Mouse (Mus musculus) c-Kit-positive CD71-negative TER-119-negative erythroid progenitor cells, embryonic 14.5 days (primary cell): ENCODE measurements around the gene Vmn1r14.
"Not testable (repeated sequence)": the region's sequence is repeated elsewhere in the genome, so short reads cannot be mapped to it uniquely, and the experiment has no call there.

Experiments used
- DNase-seq: peaks from one replicate; pipeline ENCODE4 v3.0.0-alpha.2; 2013; ENCODE audit warnings: low read depth

Vmn1r14 gene

GRCm38 (mm10) chr6:57231386-57231785, at the start of gene Vmn1r14:
Gene Vmn1r14, plus strand, starts transcription at chr6:57231686.
- DNase-seq, result no peak

- DNase-seq, result not testable (repeated sequence)
Observed at GRCm38 (mm10) chr6:57190016-57190415, 41.5 kb upstream of the Vmn1r14 start.

GRCm38 (mm10) chr6:57202990-57203389, 28.5 kb upstream of the Vmn1r14 start, which contains the start of gene Vmn1r13:
Gene Vmn1r13, plus strand, starts transcription at chr6:57203290.
- not testable (repeated sequence) for DNase-seq

- no peak for DNase-seq
Observed at GRCm38 (mm10) chr6:57257652-57258051, 26.2 kb downstream of the Vmn1r14 start, which contains the start of gene Vmn1r15. Gene Vmn1r15, plus strand, starts transcription at chr6:57257952.

DNA sequence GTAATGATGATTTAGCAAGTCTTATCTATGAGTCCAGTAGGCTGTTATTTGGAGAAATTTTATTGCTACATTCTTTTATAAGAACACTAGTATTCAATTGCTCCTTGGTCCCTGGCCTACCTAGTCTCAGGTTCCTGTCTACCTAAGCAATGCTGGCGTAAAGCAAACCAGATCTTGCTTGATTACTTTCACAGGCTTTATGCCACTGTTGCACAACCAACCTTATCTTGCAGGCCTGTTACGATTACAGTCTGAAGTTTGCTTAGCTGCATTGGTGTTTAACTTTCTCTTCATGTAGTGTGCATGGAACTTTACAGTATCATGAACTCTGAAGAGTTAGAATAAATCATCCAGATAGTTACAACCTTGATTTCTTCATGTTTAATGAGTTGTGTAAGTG, 29.5 kb downstream of the Vmn1r14 start:
- no peak for DNase-seq

- no peak for DNase-seq
Observed at GRCm38 (mm10) chr6:57271881-57272280, 40.4 kb downstream of the Vmn1r14 start.

- no peak for DNase-seq
Observed at GRCm38 (mm10) chr6:57272517-57272916, 41.0 kb downstream of the Vmn1r14 start.

- no peak for DNase-seq
Observed at GRCm38 (mm10) chr6:57278952-57279351, 47.5 kb downstream of the Vmn1r14 start.
